12 mouse cellular contexts compared by ENCODE assay signal in the genomic region with DNA sequence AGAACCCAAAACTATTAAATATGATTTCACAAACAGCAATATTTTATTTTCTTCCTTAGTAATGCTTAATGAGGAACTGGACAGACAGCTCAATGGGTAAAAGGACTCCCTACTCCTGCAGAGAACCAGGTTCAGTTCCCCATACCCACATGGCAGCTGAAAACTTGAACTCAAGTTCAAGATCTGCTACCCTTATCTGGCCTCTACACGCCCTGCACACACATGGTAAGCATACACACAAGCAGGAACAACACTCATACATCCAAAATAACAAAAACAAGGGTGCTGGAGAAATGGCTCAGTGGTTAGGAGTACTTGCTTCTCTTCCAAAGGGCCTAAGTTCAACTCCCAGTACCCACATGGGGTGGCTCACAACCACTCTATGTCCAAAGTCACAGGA.
"Had no signal": no experiment of that assay in that cellular context is flagged by ENCODE, and none has a peak within 500 bp of the region (broad histone marks: within the 10 kb centered on the region; RNA-seq: fewer than 3 reads in every experiment).

No protein-coding gene starts in this region.

- DNase-seq: kidney, adult 2 months; kidney, postnatal 14 days; lung, adult 18-20 months; midbrain, embryonic 14.5 days; right cerebral cortex, postnatal 4 days; thymus, adult 2 months; thymus, postnatal 25 days had no signal

- H3K9ac ChIP-seq: kidney, embryonic 15.5 days; neural tube, embryonic 12.5 days; stomach, embryonic 15.5 days had no signal

- H3K27me3 ChIP-seq: kidney, embryonic 15.5 days; neural tube, embryonic 12.5 days; stomach, embryonic 15.5 days had no signal

- ATAC-seq: intestine, embryonic 16.5 days had no signal

- H3K4me3 ChIP-seq: kidney, embryonic 15.5 days; limb, embryonic 10.5 days; neural tube, embryonic 12.5 days; stomach, embryonic 15.5 days had no signal

- H3K27ac ChIP-seq: kidney, embryonic 15.5 days; limb, embryonic 10.5 days; neural tube, embryonic 12.5 days; stomach, embryonic 15.5 days had no signal

- H3K9me3 ChIP-seq: kidney, embryonic 15.5 days; limb, embryonic 10.5 days; neural tube, embryonic 12.5 days; stomach, embryonic 15.5 days had no signal

- H3K4me1 ChIP-seq: kidney, embryonic 15.5 days; limb, embryonic 10.5 days; neural tube, embryonic 12.5 days; stomach, embryonic 15.5 days had no signal

- H3K4me2 ChIP-seq: kidney, embryonic 15.5 days; neural tube, embryonic 12.5 days; stomach, embryonic 15.5 days had no signal
